Mouse (Mus musculus) heart, embryonic 11.5 days (tissue): ENCODE measurements around the gene Prtg. TPM values are rescaled to one million over a fixed set of nuclear protein-coding genes. Genes with fewer than 3 reads are reported as not detected.

Source experiments
- ATAC-seq: fragments of 200-750 bp; cut with Nextera tagmentation; replicated peaks from 2 replicates; pipeline ENCODE4 v1.8.0; 2017; ENCODE audit warnings: moderate library complexity; ENCODE audit not compliant: insufficient number of reproducible peaks, low FRiP score, low TSS enrichment
- H3K27ac ChIP-seq: fragments of 300-500 bp; sonication (generic); 2 replicates; pipeline ENCODE4 v1.5.1; 2014; ENCODE audit warnings: mild to moderate bottlenecking, low read depth, low read length
- H3K27me3 ChIP-seq: fragments of 300-500 bp; sonication (generic); 2 replicates; pipeline ENCODE4 v1.6.1; 2014; ENCODE audit warnings: mild to moderate bottlenecking, low read length, mixed read lengths; ENCODE audit not compliant: control insufficient read depth, insufficient read depth
- H3K36me3 ChIP-seq: fragments of 300-500 bp; sonication (generic); 2 replicates; pipeline ENCODE4 v1.6.1; 2014; ENCODE audit warnings: mild to moderate bottlenecking, low read length, moderate library complexity, mixed read lengths; ENCODE audit not compliant: control insufficient read depth, insufficient read depth
- H3K4me1 ChIP-seq: fragments of 300-500 bp; sonication (generic); 2 replicates; pipeline ENCODE4 v1.6.1; 2014; ENCODE audit warnings: low read length; ENCODE audit not compliant: control insufficient read depth, insufficient read depth
- H3K4me2 ChIP-seq: fragments of 300-500 bp; sonication (generic); 2 replicates; pipeline ENCODE4 v1.6.1; 2014; ENCODE audit warnings: mild to moderate bottlenecking, moderate library complexity
- H3K4me3 ChIP-seq: fragments of 300-500 bp; sonication (generic); 2 replicates; pipeline ENCODE4 v1.5.1; 2014; ENCODE audit warnings: low read depth, low read length
- H3K9ac ChIP-seq: fragments of 300-500 bp; sonication (generic); 2 replicates; pipeline ENCODE4 v1.6.1; 2014; ENCODE audit warnings: mild to moderate bottlenecking, low read depth, low read length, moderate library complexity
- H3K9me3 ChIP-seq: fragments of 300-500 bp; sonication (generic); replicated peaks from 2 replicates; pipeline ENCODE4 v1.6.1; 2016; ENCODE audit warnings: low read length; ENCODE audit not compliant: control insufficient read depth
- WGBS: fragments of 180-500 bp; shearing (Covaris S2); extraction: QIAGEN DNeasy Blood & Tissue Kit; methylation state at CpG from one replicate; pipeline ENCODE4 v1.1.7; 2014; ENCODE audit not compliant: insufficient replicate concordance; 5-methylcytosine and 5-hydroxymethylcytosine counted together
- polyA plus RNA-seq: library from polyadenylated mRNA; unstranded; fragments of >200 nt; fragmentation: Nextera tagmentation; extraction: Ambion mirVana; gene quantifications from 2 replicates; pipeline ENCODE4 v1.2.1, GENCODE M21; 2014

Prtg gene
- polyA plus RNA-seq, 1 experiment from 2014 or later = 3.2 TPM

DNA sequence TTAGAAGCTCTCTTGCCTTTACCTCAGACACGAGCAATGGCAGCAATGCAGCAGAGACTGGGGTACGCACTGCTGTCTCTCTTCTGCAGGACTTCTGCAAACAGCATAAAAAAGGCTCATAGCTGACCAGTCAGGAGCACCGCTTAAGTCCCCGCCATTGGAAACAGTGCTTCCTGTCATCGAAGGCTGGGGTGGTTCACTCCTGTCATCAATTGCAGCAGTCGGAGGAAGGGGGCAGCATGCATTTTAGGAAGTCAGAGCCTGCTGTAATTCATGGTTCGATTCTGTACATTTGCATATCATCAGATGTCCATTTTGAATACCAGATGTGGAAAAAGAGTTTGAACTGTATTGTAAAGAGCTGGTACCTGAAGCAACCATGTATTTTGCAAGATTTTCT is 109.1 kb downstream of the Prtg start:
- H3K9me3 ChIP-seq = no peaks in the 10 kb centered on the region
- no peaks in the 10 kb centered on the region for H3K27me3 ChIP-seq
- H3K4me2 ChIP-seq = no peak overlapping the region
- H3K4me3 ChIP-seq = no peak overlapping the region
- 0 out of 2 replicates have a peak, but pooled peaks cover 4% of the 10 kb centered on the region for H3K36me3 ChIP-seq
- WGBS = 52% methylated on average over 7 of the region's 7 CpGs
- no peak for ATAC-seq
- no peaks in the 10 kb centered on the region for H3K4me1 ChIP-seq
- no peak overlapping the region for H3K27ac ChIP-seq
- no peak overlapping the region for H3K9ac ChIP-seq

DNA sequence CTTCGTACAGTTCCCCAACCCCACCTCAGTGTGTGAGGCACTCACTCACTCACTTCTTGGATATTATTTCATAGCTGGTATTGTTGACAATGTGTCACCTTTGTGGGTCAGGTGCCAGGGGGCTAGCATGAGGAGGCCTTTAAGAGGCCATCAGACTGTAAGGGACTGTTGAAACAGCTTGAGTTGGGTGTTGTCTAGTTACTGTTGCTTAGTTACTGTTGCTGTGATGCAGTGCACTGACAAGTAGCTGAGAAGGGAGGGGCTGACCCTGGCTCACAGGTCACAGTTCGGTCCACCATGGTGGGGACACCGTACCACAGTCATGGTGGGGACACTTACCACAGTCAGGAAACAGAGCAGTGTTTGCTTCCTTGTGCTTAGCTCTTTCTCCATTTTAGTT is 116.4 kb downstream of the Prtg start:
- no peak overlapping the region for H3K27ac ChIP-seq
- H3K9me3 ChIP-seq = no peaks in the 10 kb centered on the region
- H3K4me3 ChIP-seq = no peak overlapping the region
- H3K27me3 ChIP-seq = peaks cover 20% of the 10 kb centered on the region
- no peaks in the 10 kb centered on the region for H3K36me3 ChIP-seq
- H3K4me1 ChIP-seq = no peaks in the 10 kb centered on the region
- no peak for ATAC-seq
- no peak overlapping the region for H3K9ac ChIP-seq
- WGBS = 82% methylated on average over 3 of the region's 3 CpGs
- H3K4me2 ChIP-seq = no peak overlapping the region

DNA sequence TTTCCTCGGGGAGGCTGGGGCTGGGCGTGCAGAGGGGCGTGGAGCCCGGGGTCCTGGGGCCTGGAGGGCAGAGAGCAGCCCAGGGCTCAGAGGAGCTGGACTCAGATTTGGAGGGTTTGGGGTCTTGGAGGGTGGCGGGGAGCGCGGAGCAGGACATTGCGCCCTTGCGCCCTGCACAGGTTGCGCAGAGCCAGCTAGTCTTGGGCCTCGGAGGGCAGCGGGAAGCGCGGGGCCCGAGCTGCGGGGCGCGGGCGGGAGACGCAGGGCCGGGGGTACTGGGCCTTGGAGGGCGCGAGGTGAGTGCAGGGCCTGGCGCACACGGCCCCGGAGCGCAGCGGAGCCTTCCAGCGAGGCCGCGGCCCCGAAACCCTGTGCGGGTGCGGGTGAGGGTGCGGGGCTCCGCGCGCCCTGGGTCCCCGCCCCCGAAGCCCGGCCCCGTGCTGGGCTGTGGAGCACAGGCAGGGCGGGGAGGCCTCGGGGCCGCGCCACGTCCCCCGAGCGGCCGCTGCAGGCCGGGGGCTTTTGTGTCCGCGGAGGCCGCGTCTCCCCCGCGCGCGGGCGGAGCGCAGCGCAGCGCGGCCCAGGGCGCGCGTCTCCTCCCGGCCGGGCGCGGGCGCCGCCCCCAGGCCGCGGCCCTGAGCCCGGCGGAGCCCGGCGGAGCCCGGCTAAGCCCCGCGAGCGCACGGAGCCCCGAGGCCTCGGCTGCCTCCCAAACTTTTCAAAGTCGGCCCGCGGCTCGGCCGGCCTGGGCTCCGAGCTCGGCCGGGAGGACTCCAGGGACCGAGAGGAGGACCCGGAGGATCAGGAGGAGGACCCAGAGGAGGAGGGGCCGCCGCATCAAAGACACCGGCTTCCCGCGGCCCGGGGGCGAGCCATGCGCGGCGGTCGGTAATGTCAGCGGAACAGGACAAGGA is 118.6 kb downstream of the Prtg start, which contains the start of gene Pygo1:
TSS of gene Pygo1 (plus strand) at position 625 of the 914 bp plus-strand sequence.
- Histone ChIP-seq H3K9ac (peak within 1 kb of the TSS; percentile 82), H3K27me3 (peaks cover 20% of the 10 kb centered on the region), H3K4me1 (no peaks in the 10 kb centered on the region), H3K9me3 (no peaks in the 10 kb centered on the region), H3K4me2 (peak within 1 kb of the TSS; percentile 70), H3K27ac (no peak within 1 kb of the TSS), H3K36me3 (no peaks in the 10 kb centered on the region), H3K4me3 (peak within 1 kb of the TSS; percentile 77)
- WGBS = 1% methylated on average over 58 of the region's 108 CpGs
- ATAC-seq = peak; percentile 73

DNA sequence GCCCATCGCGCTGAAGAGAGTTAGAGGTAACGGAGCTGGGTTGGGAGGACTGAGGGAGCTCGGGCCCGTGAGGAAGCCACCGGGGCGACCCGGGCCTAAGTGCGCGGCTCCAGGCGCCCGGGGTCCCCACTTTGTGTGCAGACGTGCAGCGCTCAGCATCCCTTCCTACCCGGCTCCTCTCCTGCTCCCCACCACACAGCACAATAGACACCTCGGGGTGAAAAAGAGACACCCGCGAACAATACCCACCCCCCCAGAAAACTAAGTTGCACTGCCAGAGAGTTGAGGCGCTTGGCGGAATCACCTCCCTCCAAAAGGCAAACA is 119.2 kb downstream of the Prtg start:
- Histone ChIP-seq H3K4me1 (no peaks in the 10 kb centered on the region), H3K9me3 (no peaks in the 10 kb centered on the region), H3K27me3 (peaks cover 20% of the 10 kb centered on the region), H3K36me3 (no peaks in the 10 kb centered on the region), H3K4me2 (peak overlapping the region; percentile 70), H3K9ac (peak overlapping the region; percentile 82), H3K27ac (no peak overlapping the region), H3K4me3 (peak overlapping the region; percentile 77)
- 3% methylated on average over 20 of the region's 20 CpGs for WGBS
- no peak for ATAC-seq

DNA sequence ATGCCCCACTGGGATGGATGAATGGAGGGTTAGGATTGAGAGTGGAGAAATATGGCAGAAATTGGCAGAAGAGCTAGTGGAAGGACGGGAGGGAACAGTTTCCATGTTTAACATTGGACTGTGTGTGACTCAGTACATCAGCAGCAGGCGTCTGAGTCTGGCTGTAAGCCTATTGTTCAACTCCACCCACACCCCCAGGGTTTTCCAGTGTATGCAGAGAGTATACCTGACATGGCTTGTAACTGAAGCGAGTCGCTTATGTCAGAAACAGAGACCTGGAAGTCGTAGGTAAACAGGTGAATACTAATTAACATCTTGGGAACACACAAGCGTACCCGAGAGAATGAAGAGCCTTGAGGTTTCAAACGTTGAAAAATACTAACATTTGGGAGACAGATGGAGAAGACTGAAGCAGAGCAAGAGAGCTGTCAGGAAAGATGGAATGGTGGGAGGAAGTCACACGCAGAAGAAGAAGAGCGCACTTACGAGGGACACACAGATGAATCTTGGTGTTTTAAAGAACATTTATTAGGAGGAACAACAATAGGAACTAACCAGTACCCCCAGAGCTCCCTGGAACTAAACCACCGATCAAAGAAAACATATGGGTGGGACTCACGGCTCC is 124.6 kb downstream of the Prtg start:
- Histone ChIP-seq H3K9me3 (no peaks in the 10 kb centered on the region), H3K4me2 (no peak overlapping the region), H3K4me1 (no peaks in the 10 kb centered on the region), H3K36me3 (no peaks in the 10 kb centered on the region), H3K27me3 (peaks cover 12% of the 10 kb centered on the region), H3K4me3 (no peak overlapping the region), H3K27ac (no peak overlapping the region), H3K9ac (no peak overlapping the region)
- 73% methylated on average over 13 of the region's 13 CpGs for WGBS
- ATAC-seq = no peak

DNA sequence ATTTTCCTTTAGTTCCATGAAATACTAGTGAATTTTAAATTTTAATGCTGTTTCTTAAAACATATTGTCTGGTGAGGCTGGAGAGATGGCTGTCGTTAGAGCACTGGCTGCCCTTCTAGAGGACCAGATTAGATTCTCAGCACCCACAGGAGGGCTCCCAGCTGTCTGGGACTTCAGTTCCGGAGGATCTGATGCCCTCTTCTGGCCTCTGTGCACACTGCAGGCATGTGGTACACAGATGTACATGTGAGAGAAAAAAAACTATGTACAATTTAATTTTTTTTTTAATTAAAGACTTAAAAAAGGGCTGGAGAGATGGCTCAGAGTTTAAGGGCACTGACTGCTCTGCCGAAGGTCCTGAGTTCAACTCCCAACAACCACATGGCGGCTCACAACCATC is 128.6 kb downstream of the Prtg start:
- Histone ChIP-seq H3K4me1 (no peaks in the 10 kb centered on the region), H3K27me3 (no peaks in the 10 kb centered on the region), H3K27ac (no peak overlapping the region), H3K4me3 (no peak overlapping the region), H3K9ac (no peak overlapping the region), H3K9me3 (no peaks in the 10 kb centered on the region), H3K36me3 (no peaks in the 10 kb centered on the region), H3K4me2 (no peak overlapping the region)
- ATAC-seq = no peak
- WGBS = 76% methylated on average over 4 of the region's 4 CpGs

DNA sequence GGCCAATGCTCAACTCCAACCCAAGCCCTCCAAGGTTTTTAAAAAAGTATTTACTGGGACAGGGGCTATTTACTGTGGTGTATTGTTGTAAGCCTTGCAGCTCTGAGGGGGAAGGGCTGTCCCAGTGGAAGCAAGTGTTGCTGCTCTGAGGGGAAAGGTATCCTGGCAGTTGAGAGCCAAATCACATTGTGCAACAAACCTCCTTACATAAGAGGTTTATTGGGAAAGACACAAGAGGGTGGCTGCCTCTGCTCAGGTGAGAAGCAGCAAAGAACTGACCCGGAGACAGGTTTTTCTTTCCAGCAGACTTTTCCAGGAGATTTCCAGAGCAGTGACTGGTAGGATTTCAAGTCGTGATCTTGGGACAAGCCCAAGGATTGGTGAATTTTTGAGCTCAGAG is 129.6 kb downstream of the Prtg start:
- Histone ChIP-seq H3K27ac (no peak overlapping the region), H3K4me2 (no peak overlapping the region), H3K4me1 (no peaks in the 10 kb centered on the region), H3K27me3 (no peaks in the 10 kb centered on the region), H3K36me3 (no peaks in the 10 kb centered on the region), H3K4me3 (no peak overlapping the region), H3K9ac (no peak overlapping the region), H3K9me3 (no peaks in the 10 kb centered on the region)
- WGBS = 54% methylated on average over 2 of the region's 2 CpGs
- no peak for ATAC-seq

DNA sequence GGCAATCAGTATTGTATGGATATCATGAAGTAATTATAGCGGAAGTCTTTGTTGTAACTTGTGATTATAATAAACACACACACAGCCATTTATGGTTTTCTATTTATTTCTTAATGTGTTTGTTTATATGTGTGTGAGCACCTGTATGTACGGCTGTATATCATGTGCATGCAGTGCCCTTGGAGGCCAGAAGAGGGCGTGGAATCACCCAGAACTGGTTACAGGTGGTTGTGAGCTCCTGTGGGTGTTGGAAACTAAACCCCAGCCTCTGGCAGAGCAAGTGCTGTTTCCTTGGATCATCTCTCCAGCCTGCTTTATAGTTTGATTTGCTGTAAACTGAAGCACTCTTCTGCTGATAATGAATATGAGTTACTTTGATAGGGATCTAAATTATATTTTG is 136.8 kb downstream of the Prtg start:
- no peak overlapping the region for H3K27ac ChIP-seq
- H3K36me3 ChIP-seq = peaks cover 3% of the 10 kb centered on the region; the same call in 1 of the 2 replicates
- H3K9ac ChIP-seq = no peak overlapping the region
- no peaks in the 10 kb centered on the region for H3K4me1 ChIP-seq
- H3K27me3 ChIP-seq = no peaks in the 10 kb centered on the region
- no peaks in the 10 kb centered on the region for H3K9me3 ChIP-seq
- H3K4me3 ChIP-seq = no peak overlapping the region
- ATAC-seq = no peak
- no peak overlapping the region for H3K4me2 ChIP-seq
- 53% methylated on average over 3 of the region's 3 CpGs for WGBS
